Mouse (Mus musculus) liver, postnatal 0 days (tissue): ENCODE results near the gene Bmpr1a. TPM values are rescaled to one million over a fixed set of nuclear protein-coding genes. Genes with fewer than 3 reads are reported as not detected.
A peak's percentile ranks its signal among the peaks of the same experiment; 100 is the strongest.

Experiments
- ATAC-seq: fragments of 200-750 bp; cut with Nextera tagmentation; 2 replicates; pipeline ENCODE4 v1.8.0; 2017; ENCODE audit warnings: mild to moderate bottlenecking, moderate library complexity
- DNase-seq: peaks from one replicate; pipeline ENCODE4 v3.0.0-alpha.2; 2016
- H3K27ac ChIP-seq: fragments of 300-500 bp; sonication (generic); 2 replicates; pipeline ENCODE4 v1.5.1; 2014; ENCODE audit warnings: antibody characterized with exemption, moderate library complexity, mild to moderate bottlenecking, low read depth
- H3K27me3 ChIP-seq: fragments of 300-500 bp; sonication (generic); 2 replicates; pipeline ENCODE4 v1.6.1; 2014; ENCODE audit warnings: low read length, control low read depth, mixed read lengths; ENCODE audit not compliant: insufficient read depth
- H3K36me3 ChIP-seq: fragments of 300-500 bp; sonication (generic); replicated peaks from 2 replicates; pipeline ENCODE4 v1.6.1; 2014; ENCODE audit warnings: mild to moderate bottlenecking, control low read depth, low read length, moderate library complexity, mixed read lengths; ENCODE audit not compliant: insufficient read depth
- H3K4me1 ChIP-seq: fragments of 300-500 bp; sonication (generic); 2 replicates; pipeline ENCODE4 v1.6.1; 2014; ENCODE audit warnings: antibody characterized with exemption, mild to moderate bottlenecking, control low read depth; ENCODE audit not compliant: insufficient read depth
- H3K4me2 ChIP-seq: fragments of 300-500 bp; sonication (generic); 2 replicates; pipeline ENCODE4 v1.6.1; 2014; ENCODE audit warnings: low read depth, mild to moderate bottlenecking, low read length, moderate library complexity, mixed read lengths
- H3K4me3 ChIP-seq: fragments of 300-500 bp; sonication (generic); 2 replicates; pipeline ENCODE4 v1.5.1; 2014; ENCODE audit warnings: low read depth, low read length
- H3K9ac ChIP-seq: fragments of 300-500 bp; sonication (generic); replicated peaks from 2 replicates; pipeline ENCODE4 v1.6.1; 2014; ENCODE audit warnings: mild to moderate bottlenecking, moderate library complexity
- H3K9me3 ChIP-seq: fragments of 300-500 bp; sonication (generic); 2 replicates; pipeline ENCODE4 v1.6.1; 2016; ENCODE audit warnings: mild to moderate bottlenecking, control low read depth, low read length, mixed read lengths
- CTCF ChIP-seq: sonication (generic); IDR thresholded peaks from 2 replicates; pipeline ENCODE4 v1.5.1; 2016; ENCODE audit warnings: antibody characterized with exemption, low read depth
- EP300 ChIP-seq: IDR thresholded peaks from 2 replicates; pipeline ENCODE4 v1.6.1; 2016; ENCODE audit warnings: antibody characterized with exemption, low read depth, mild to moderate bottlenecking
- WGBS: fragments of 180-500 bp; shearing (Covaris S2); extraction: QIAGEN DNeasy Blood & Tissue Kit; methylation state at CpG from one replicate; pipeline ENCODE4 v1.1.7; 2014; ENCODE audit not compliant: insufficient replicate concordance; 5-methylcytosine and 5-hydroxymethylcytosine counted together
- polyA plus RNA-seq: library from polyadenylated mRNA; unstranded; fragments of >200 nt; fragmentation: Nextera tagmentation; extraction: Ambion mirVana; gene quantifications from 2 replicates; pipeline ENCODE4 v1.2.1, GENCODE M21; 2015

Gene Bmpr1a
- polyA plus RNA-seq, 1 experiment from 2014 or later, result 5.0 TPM

GRCm38 (mm10) chr14:34471591-34471990 is 31.6 kb downstream of the Bmpr1a start:
- H3K4me1 ChIP-seq, result peaks cover 11% of the 10 kb centered on the region; the same call in 1 of the 2 replicates
- peak; percentile 26 for DNase-seq

GRCm38 (mm10) chr14:34466291-34466690 is 36.9 kb downstream of the Bmpr1a start:
- Histone ChIP-seq H3K4me1 (peaks cover 4% of the 10 kb centered on the region; the same call in 1 of the 2 replicates), H3K36me3 (no peaks in the 10 kb centered on the region), H3K4me2 (no peak overlapping the region), H3K9ac (no peak overlapping the region), H3K27me3 (no peaks in the 10 kb centered on the region), H3K9me3 (no peaks in the 10 kb centered on the region), H3K4me3 (no peak overlapping the region), H3K27ac (no peak overlapping the region)
- TF ChIP-seq CTCF, result no peak
- WGBS, result 64% methylated on average over 3 of the region's 3 CpGs
- ATAC-seq (no peak), DNase-seq (no peak)

More at GRCm38 (mm10) chr14:34471591-34471990, 31.6 kb downstream of the Bmpr1a start:
- Histone ChIP-seq H3K9me3 (no peaks in the 10 kb centered on the region), H3K9ac (no peak overlapping the region), H3K4me3 (no peak overlapping the region), H3K27me3 (no peaks in the 10 kb centered on the region), H3K4me2 (no peak overlapping the region), H3K36me3 (no peaks in the 10 kb centered on the region), H3K27ac (no peak overlapping the region)
- peak; percentile 65; the same call in 1 of the 2 replicates for ATAC-seq
- no peak for TF ChIP-seq CTCF
- TF ChIP-seq EP300, result no peak

DNA sequence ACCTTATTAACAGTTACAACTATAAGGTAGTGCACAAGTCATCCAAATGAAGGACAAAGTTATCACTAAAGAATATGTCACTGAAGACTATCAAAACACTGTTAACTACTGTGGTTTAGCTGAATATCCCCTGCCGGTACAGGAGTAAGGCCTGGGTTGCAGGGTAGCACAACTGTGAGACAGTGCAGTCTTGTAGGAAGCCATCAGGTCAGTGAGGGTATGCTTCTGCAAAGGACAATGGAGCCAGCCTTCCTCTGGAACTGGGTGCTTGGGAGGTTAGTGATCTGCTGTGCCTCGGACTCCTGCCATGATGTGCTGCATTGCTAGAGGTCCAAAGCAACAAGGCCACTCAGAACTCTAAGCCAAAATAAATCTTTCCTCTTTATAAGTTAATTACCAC is 43.8 kb downstream of the Bmpr1a start:
- no peak for ATAC-seq
- TF ChIP-seq EP300, result no peak
- no peak for TF ChIP-seq CTCF
- H3K9me3 ChIP-seq, result no peaks in the 10 kb centered on the region

GRCm38 (mm10) chr14:34458880-34459279 is 44.3 kb downstream of the Bmpr1a start:
- no peak overlapping the region for H3K4me3 ChIP-seq
- H3K27ac ChIP-seq, result no peak overlapping the region
- DNase-seq, result peak; percentile 21
- no peak overlapping the region for H3K9ac ChIP-seq
- H3K9me3 ChIP-seq, result no peaks in the 10 kb centered on the region
- 68% methylated on average over 1 of the region's 1 CpGs for WGBS
- no peaks in the 10 kb centered on the region for H3K4me1 ChIP-seq
- no peak for ATAC-seq
- H3K36me3 ChIP-seq, result 0 out of 2 replicates have a peak, but pooled peaks cover 3% of the 10 kb centered on the region
- H3K4me2 ChIP-seq, result no peak overlapping the region
- H3K27me3 ChIP-seq, result no peaks in the 10 kb centered on the region
- TF ChIP-seq EP300 (no peak), CTCF (peak; percentile 68)

More for the DNA sequence above, 43.8 kb downstream of the Bmpr1a start:
- H3K27me3 ChIP-seq, result no peaks in the 10 kb centered on the region
- DNase-seq, result no peak
- 0 out of 2 replicates have a peak, but pooled peaks cover 3% of the 10 kb centered on the region for H3K36me3 ChIP-seq
- no peak overlapping the region for H3K4me3 ChIP-seq
- no peak overlapping the region for H3K9ac ChIP-seq
- no peak overlapping the region for H3K4me2 ChIP-seq
- no peak overlapping the region for H3K27ac ChIP-seq
- WGBS, result 74% methylated on average over 2 of the region's 2 CpGs
- no peaks in the 10 kb centered on the region for H3K4me1 ChIP-seq

GRCm38 (mm10) chr14:34454282-34454681 is 48.9 kb downstream of the Bmpr1a start:
- no peaks in the 10 kb centered on the region for H3K27me3 ChIP-seq
- DNase-seq (no peak), ATAC-seq (no peak)
- TF ChIP-seq EP300 (no peak), CTCF (no peak)
- no peak overlapping the region for H3K9ac ChIP-seq
- no peak overlapping the region for H3K4me3 ChIP-seq
- H3K27ac ChIP-seq, result no peak overlapping the region
- no peaks in the 10 kb centered on the region for H3K4me1 ChIP-seq
- H3K4me2 ChIP-seq, result no peak overlapping the region
- 70% methylated on average over 3 of the region's 3 CpGs for WGBS
- no peaks in the 10 kb centered on the region for H3K9me3 ChIP-seq
- no peaks in the 10 kb centered on the region for H3K36me3 ChIP-seq

DNA sequence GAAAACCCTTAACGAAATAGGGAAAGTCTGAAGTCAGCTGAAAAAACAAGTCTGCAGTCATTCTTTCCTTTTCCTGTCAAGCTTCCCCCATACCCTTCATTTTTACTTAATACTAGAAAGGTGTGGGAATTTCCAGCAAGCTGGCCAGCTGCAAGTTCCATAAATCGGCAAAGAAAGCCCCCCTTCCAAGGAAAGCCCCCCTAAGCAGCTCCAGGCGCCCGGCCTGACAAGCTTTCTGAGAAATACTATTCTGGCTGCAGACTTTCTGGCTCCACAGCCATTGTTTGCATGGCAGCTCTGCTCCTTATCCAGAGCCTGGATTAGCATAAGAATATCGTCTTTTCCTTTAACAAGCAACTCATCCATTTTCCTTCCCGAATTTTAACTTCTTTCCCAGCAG is 49.5 kb downstream of the Bmpr1a start:
- Histone ChIP-seq H3K27ac (no peak overlapping the region), H3K4me1 (no peaks in the 10 kb centered on the region), H3K27me3 (no peaks in the 10 kb centered on the region), H3K9ac (no peak overlapping the region), H3K4me2 (no peak overlapping the region), H3K36me3 (no peaks in the 10 kb centered on the region), H3K9me3 (no peaks in the 10 kb centered on the region), H3K4me3 (no peak overlapping the region)
- TF ChIP-seq CTCF (no peak), EP300 (no peak)
- no peak for ATAC-seq
- no peak for DNase-seq
- 47% methylated on average over 6 of the region's 6 CpGs for WGBS

DNA sequence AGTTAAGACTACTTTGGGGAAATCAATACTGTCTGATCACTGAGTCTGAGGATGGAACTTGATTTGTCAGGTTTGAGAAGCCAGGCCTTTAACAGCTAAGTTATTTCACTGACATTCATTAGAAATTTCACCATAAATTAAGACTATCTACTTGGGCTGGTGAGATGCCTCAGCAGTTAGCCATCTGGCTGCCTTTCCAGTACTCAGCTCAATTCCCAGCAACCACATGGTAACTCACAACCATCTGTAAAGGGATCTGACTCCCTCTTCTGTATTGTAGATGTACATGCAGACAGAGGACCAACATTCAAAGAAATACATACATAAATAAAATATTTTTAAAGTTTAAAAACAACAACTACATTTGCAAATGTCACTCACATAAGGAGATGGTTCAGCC is 51.3 kb downstream of the Bmpr1a start:
- DNase-seq, result no peak
- no peaks in the 10 kb centered on the region for H3K4me1 ChIP-seq
- no peaks in the 10 kb centered on the region for H3K36me3 ChIP-seq
- no peak for TF ChIP-seq CTCF
- TF ChIP-seq EP300, result no peak
- H3K27me3 ChIP-seq, result no peaks in the 10 kb centered on the region
- H3K9ac ChIP-seq, result no peak overlapping the region
- no peaks in the 10 kb centered on the region for H3K9me3 ChIP-seq
- no peak overlapping the region for H3K4me2 ChIP-seq
- no peak overlapping the region for H3K4me3 ChIP-seq
- ATAC-seq, result no peak
- H3K27ac ChIP-seq, result no peak overlapping the region
